Mouse (Mus musculus) forebrain, embryonic 11.5 days (tissue): Measurements from ENCODE around the gene Nckipsd. TPM values are rescaled to one million over a fixed set of nuclear protein-coding genes. Genes with fewer than 3 reads are reported as not detected.

Experiments used
- ATAC-seq: fragments of 200-750 bp; cut with Nextera tagmentation; replicated peaks from 2 replicates; pipeline ENCODE4 v1.8.0; 2017; ENCODE audit warnings: moderate TSS enrichment; ENCODE audit not compliant: low FRiP score
- DNase-seq: peaks from one replicate; pipeline ENCODE4 v3.0.0-alpha.2; 2017; ENCODE audit warnings: low spot score
- H3K27ac ChIP-seq: fragments of 300-500 bp; sonication (generic); 2 replicates; pipeline ENCODE4 v1.5.1; 2014; ENCODE audit warnings: low read depth, low read length
- H3K27me3 ChIP-seq: fragments of 300-500 bp; sonication (generic); 2 replicates; pipeline ENCODE4 v1.6.1; 2014; ENCODE audit warnings: mild to moderate bottlenecking, low read length, mixed read lengths; ENCODE audit not compliant: control insufficient read depth, insufficient read depth
- H3K36me3 ChIP-seq: fragments of 300-500 bp; sonication (generic); 2 replicates; pipeline ENCODE4 v1.6.1; 2014; ENCODE audit warnings: mild to moderate bottlenecking, low read length, moderate library complexity, mixed read lengths; ENCODE audit not compliant: control insufficient read depth, insufficient read depth
- H3K4me1 ChIP-seq: fragments of 300-500 bp; sonication (generic); replicated peaks from 2 replicates; pipeline ENCODE4 v1.6.1; 2014; ENCODE audit warnings: low read length, mixed read lengths; ENCODE audit not compliant: control insufficient read depth, insufficient read depth
- H3K4me2 ChIP-seq: fragments of 300-500 bp; sonication (generic); 2 replicates; pipeline ENCODE4 v1.6.1; 2014; ENCODE audit warnings: low read depth, mild to moderate bottlenecking, low read length, moderate library complexity, mixed read lengths; ENCODE audit not compliant: severe bottlenecking
- H3K4me3 ChIP-seq: fragments of 300-500 bp; sonication (generic); 2 replicates; pipeline ENCODE4 v1.5.1; 2014; ENCODE audit warnings: low read depth, low read length
- H3K9ac ChIP-seq: fragments of 300-500 bp; sonication (generic); 2 replicates; pipeline ENCODE4 v1.6.1; 2014; ENCODE audit warnings: low read length
- H3K9me3 ChIP-seq: fragments of 300-500 bp; sonication (generic); 2 replicates; pipeline ENCODE4 v1.6.1; 2016; ENCODE audit warnings: low read length, mixed read lengths; ENCODE audit not compliant: control insufficient read depth
- WGBS: fragments of 180-500 bp; shearing (Covaris S2); extraction: QIAGEN DNeasy Blood & Tissue Kit; methylation state at CpG from one replicate; pipeline ENCODE4 v1.1.7; 2014; 5-methylcytosine and 5-hydroxymethylcytosine counted together
- polyA plus RNA-seq: library from polyadenylated mRNA; unstranded; fragments of >200 nt; fragmentation: Nextera tagmentation; extraction: Ambion mirVana; gene quantifications from 2 replicates; pipeline ENCODE4 v1.2.1, GENCODE M21; 2014

The Nckipsd gene
- 14.4 and 22.0 TPM in 2 replicates for polyA plus RNA-seq

DNA sequence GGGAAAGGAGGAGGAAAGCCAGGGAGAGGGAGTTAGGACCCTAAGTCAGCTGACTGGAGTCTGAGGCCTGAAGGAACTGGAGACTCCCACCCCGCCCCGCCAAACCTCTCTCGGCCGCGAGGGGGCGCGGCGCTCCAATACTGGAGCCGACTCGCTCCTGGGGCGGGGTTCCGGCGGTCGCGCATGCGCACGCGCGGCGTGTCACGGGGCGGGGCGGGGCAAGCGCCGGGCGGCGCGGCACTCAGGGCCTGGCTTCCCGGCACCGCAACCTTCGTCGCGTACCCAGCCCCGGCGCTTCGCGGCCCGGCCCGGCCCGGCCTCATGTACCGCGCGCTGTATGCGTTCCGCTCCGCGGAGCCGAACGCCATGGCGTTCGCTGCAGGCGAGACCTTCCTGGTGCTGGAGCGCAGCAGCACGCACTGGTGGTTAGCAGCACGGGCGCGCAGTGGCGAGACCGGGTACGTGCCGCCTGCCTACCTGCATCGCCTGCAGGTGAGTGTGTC is at the start of gene Nckipsd:
Gene Nckipsd, plus strand, starts transcription at position 206 of the 503 bp plus-strand sequence.
- Histone ChIP-seq H3K9me3 (no peaks in the 10 kb centered on the region), H3K4me2 (peak within 1 kb of the TSS; percentile 77), H3K27me3 (no peaks in the 10 kb centered on the region), H3K36me3 (peaks cover 12% of the 10 kb centered on the region), H3K9ac (peak within 1 kb of the TSS; percentile 79), H3K27ac (no peak within 1 kb of the TSS), H3K4me1 (peaks cover 6% of the 10 kb centered on the region; the same call in 1 of the 2 replicates), H3K4me3 (peak within 1 kb of the TSS; percentile 69)
- under 1% methylated on average over 58 of the region's 62 CpGs for WGBS
- ATAC-seq (peak; percentile 88), DNase-seq (peak; percentile 98)

- DNase-seq: no peak
- WGBS: 96% methylated on average over 20 of the region's 20 CpGs
Measured at GRCm38 (mm10) chr9:108759121-108759520, 49.0 kb upstream of the Nckipsd start.

GRCm38 (mm10) chr9:108759805-108760204 is 48.4 kb upstream of the Nckipsd start:
- no peaks in the 10 kb centered on the region for H3K4me1 ChIP-seq
- no peak overlapping the region for H3K9ac ChIP-seq
- H3K36me3 ChIP-seq: no peaks in the 10 kb centered on the region
- no peak overlapping the region for H3K4me3 ChIP-seq
- no peak overlapping the region for H3K27ac ChIP-seq
- no peaks in the 10 kb centered on the region; the same call in 1 of the 2 replicates for H3K9me3 ChIP-seq
- no peaks in the 10 kb centered on the region for H3K27me3 ChIP-seq
- WGBS: 70% methylated on average over 2 of the region's 2 CpGs
- ATAC-seq (no peak), DNase-seq (peak; percentile 72)
- no peak overlapping the region for H3K4me2 ChIP-seq

More at GRCm38 (mm10) chr9:108759121-108759520, 49.0 kb upstream of the Nckipsd start:
- Histone ChIP-seq H3K4me1 (no peaks in the 10 kb centered on the region), H3K36me3 (no peaks in the 10 kb centered on the region), H3K9me3 (no peaks in the 10 kb centered on the region; the same call in 1 of the 2 replicates), H3K27ac (no peak overlapping the region), H3K4me2 (no peak overlapping the region), H3K4me3 (no peak overlapping the region), H3K9ac (no peak overlapping the region), H3K27me3 (no peaks in the 10 kb centered on the region)
- no peak for ATAC-seq

GRCm38 (mm10) chr9:108761561-108761960 is 46.6 kb upstream of the Nckipsd start:
- H3K4me2 ChIP-seq: no peak overlapping the region
- no peaks in the 10 kb centered on the region for H3K4me1 ChIP-seq
- no peak overlapping the region for H3K9ac ChIP-seq
- no peaks in the 10 kb centered on the region for H3K27me3 ChIP-seq
- no peaks in the 10 kb centered on the region; the same call in 1 of the 2 replicates for H3K9me3 ChIP-seq
- ATAC-seq (no peak), DNase-seq (no peak)
- no peak overlapping the region for H3K4me3 ChIP-seq
- H3K27ac ChIP-seq: no peak overlapping the region
- no peaks in the 10 kb centered on the region for H3K36me3 ChIP-seq

DNA sequence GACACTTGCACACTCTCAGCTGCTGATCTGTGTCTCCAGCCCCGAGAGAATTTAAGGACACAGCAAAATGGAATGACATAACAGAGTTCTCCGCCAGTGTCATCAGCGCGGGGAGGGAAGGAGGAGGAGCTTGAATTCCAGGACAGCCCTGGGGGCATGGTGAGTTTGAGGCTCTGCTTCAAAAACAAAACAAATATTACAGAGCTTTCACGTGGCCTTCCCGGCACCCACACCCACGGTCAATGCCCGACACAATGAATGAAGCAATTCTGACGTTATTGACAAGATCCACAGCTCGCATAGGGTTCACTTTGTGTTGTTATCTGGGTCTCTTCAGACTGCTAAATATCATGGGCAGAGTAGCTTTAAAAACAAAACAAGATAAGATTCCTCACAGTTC is 43.2 kb upstream of the Nckipsd start:
- no peak for DNase-seq
- H3K27me3 ChIP-seq: no peaks in the 10 kb centered on the region
- 83% methylated on average over 10 of the region's 10 CpGs for WGBS
- ATAC-seq: no peak
- H3K27ac ChIP-seq: no peak overlapping the region
- no peak overlapping the region for H3K4me3 ChIP-seq
- H3K36me3 ChIP-seq: no peaks in the 10 kb centered on the region
- H3K9ac ChIP-seq: no peak overlapping the region
- H3K4me1 ChIP-seq: no peaks in the 10 kb centered on the region
- no peak overlapping the region for H3K4me2 ChIP-seq
- no peaks in the 10 kb centered on the region for H3K9me3 ChIP-seq

- Histone ChIP-seq H3K4me3 (no peak overlapping the region), H3K4me1 (no peaks in the 10 kb centered on the region), H3K36me3 (no peaks in the 10 kb centered on the region), H3K9me3 (no peaks in the 10 kb centered on the region), H3K27me3 (no peaks in the 10 kb centered on the region), H3K27ac (no peak overlapping the region), H3K4me2 (no peak overlapping the region), H3K9ac (no peak overlapping the region)
- 88% methylated on average over 4 of the region's 4 CpGs for WGBS
- DNase-seq (no peak), ATAC-seq (no peak)
Measured at GRCm38 (mm10) chr9:108776614-108777013, 31.6 kb upstream of the Nckipsd start.

DNA sequence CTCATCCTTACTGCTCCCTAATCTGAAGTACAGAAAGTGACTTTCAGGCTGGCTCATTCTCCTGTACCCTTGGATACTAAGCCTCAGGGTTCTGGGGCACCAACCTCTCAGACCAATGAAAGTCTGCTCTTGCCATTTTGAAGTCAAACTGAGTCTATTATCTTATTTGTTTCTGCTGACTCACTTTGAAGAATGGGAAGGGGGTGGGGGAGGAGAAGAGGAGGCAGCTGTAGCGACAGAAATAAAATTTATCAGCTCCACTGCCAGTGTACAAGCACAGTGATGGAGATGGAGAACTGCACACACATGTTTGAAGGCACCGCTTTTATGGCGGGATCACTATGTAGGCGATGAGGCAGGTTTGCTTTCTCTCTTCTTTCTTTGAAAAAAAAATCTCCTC is 30.9 kb upstream of the Nckipsd start:
- Histone ChIP-seq H3K27me3 (no peaks in the 10 kb centered on the region), H3K4me2 (no peak overlapping the region), H3K9ac (no peak overlapping the region), H3K36me3 (no peaks in the 10 kb centered on the region), H3K27ac (no peak overlapping the region), H3K4me1 (no peaks in the 10 kb centered on the region; the same call in 1 of the 2 replicates), H3K9me3 (no peaks in the 10 kb centered on the region), H3K4me3 (no peak overlapping the region)
- 85% methylated on average over 4 of the region's 4 CpGs for WGBS
- ATAC-seq: no peak
- DNase-seq: no peak

DNA sequence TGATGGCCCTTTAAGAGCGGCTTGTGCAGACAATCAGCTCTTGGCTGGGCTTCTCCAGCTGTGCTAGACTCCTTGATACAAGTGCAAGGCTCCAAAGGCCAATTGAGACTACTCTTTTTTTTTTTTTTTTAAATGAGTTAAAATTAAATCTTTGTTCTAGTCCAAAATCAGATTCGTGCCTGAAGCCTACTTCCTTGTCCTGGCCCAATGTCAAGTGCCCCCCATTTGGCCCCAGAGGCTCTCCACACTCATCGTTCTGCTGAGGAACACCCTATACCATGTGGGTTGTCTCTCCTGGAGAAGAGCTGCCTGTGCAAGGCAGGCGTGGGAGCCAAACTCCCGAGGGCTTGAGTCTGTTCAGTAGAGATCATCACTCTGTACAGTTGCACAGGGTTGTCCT is 27.2 kb upstream of the Nckipsd start:
- Histone ChIP-seq H3K9ac (no peak overlapping the region), H3K9me3 (no peaks in the 10 kb centered on the region), H3K4me1 (peaks cover 4% of the 10 kb centered on the region), H3K4me3 (no peak overlapping the region), H3K4me2 (no peak overlapping the region), H3K27me3 (no peaks in the 10 kb centered on the region), H3K27ac (no peak overlapping the region), H3K36me3 (no peaks in the 10 kb centered on the region)
- 69% methylated on average over 5 of the region's 5 CpGs for WGBS
- ATAC-seq (no peak), DNase-seq (no peak)

- Histone ChIP-seq H3K4me1 (peaks cover 10% of the 10 kb centered on the region), H3K9ac (no peak overlapping the region), H3K36me3 (no peaks in the 10 kb centered on the region), H3K4me3 (no peak overlapping the region), H3K9me3 (no peaks in the 10 kb centered on the region), H3K27me3 (no peaks in the 10 kb centered on the region), H3K27ac (no peak overlapping the region), H3K4me2 (no peak overlapping the region)
- WGBS: 80% methylated on average over 4 of the region's 4 CpGs
- ATAC-seq (no peak), DNase-seq (no peak)
Measured at GRCm38 (mm10) chr9:108781891-108782290, 26.3 kb upstream of the Nckipsd start.
